Mouse (Mus musculus) heart, embryonic 11.5 days (tissue): Measurements from ENCODE around the gene Sh2d1b1. TPM values are rescaled to one million over a fixed set of nuclear protein-coding genes. Genes with fewer than 3 reads are reported as not detected.
A peak's percentile ranks its signal among the peaks of the same experiment; 100 is the strongest.
"Not testable (repeated sequence)": the region's sequence is repeated elsewhere in the genome, so short reads cannot be mapped to it uniquely, and the experiment has no call there.

Experiments
- ATAC-seq: fragments of 200-750 bp; cut with Nextera tagmentation; replicated peaks from 2 replicates; pipeline ENCODE4 v1.8.0; 2017; ENCODE audit warnings: moderate library complexity; ENCODE audit not compliant: insufficient number of reproducible peaks, low FRiP score, low TSS enrichment
- H3K27ac ChIP-seq: fragments of 300-500 bp; sonication (generic); 2 replicates; pipeline ENCODE4 v1.5.1; 2014; ENCODE audit warnings: mild to moderate bottlenecking, low read depth, low read length
- H3K27me3 ChIP-seq: fragments of 300-500 bp; sonication (generic); 2 replicates; pipeline ENCODE4 v1.6.1; 2014; ENCODE audit warnings: mild to moderate bottlenecking, low read length, mixed read lengths; ENCODE audit not compliant: control insufficient read depth, insufficient read depth
- H3K36me3 ChIP-seq: fragments of 300-500 bp; sonication (generic); 2 replicates; pipeline ENCODE4 v1.6.1; 2014; ENCODE audit warnings: mild to moderate bottlenecking, low read length, moderate library complexity, mixed read lengths; ENCODE audit not compliant: control insufficient read depth, insufficient read depth
- H3K4me1 ChIP-seq: fragments of 300-500 bp; sonication (generic); 2 replicates; pipeline ENCODE4 v1.6.1; 2014; ENCODE audit warnings: low read length; ENCODE audit not compliant: control insufficient read depth, insufficient read depth
- H3K4me2 ChIP-seq: fragments of 300-500 bp; sonication (generic); 2 replicates; pipeline ENCODE4 v1.6.1; 2014; ENCODE audit warnings: mild to moderate bottlenecking, moderate library complexity
- H3K4me3 ChIP-seq: fragments of 300-500 bp; sonication (generic); 2 replicates; pipeline ENCODE4 v1.5.1; 2014; ENCODE audit warnings: low read depth, low read length
- H3K9ac ChIP-seq: fragments of 300-500 bp; sonication (generic); 2 replicates; pipeline ENCODE4 v1.6.1; 2014; ENCODE audit warnings: mild to moderate bottlenecking, low read depth, low read length, moderate library complexity
- H3K9me3 ChIP-seq: fragments of 300-500 bp; sonication (generic); replicated peaks from 2 replicates; pipeline ENCODE4 v1.6.1; 2016; ENCODE audit warnings: low read length; ENCODE audit not compliant: control insufficient read depth
- WGBS: fragments of 180-500 bp; shearing (Covaris S2); extraction: QIAGEN DNeasy Blood & Tissue Kit; methylation state at CpG from one replicate; pipeline ENCODE4 v1.1.7; 2014; ENCODE audit not compliant: insufficient replicate concordance; 5-methylcytosine and 5-hydroxymethylcytosine counted together
- polyA plus RNA-seq: library from polyadenylated mRNA; unstranded; fragments of >200 nt; fragmentation: Nextera tagmentation; extraction: Ambion mirVana; gene quantifications from 2 replicates; pipeline ENCODE4 v1.2.1, GENCODE M21; 2014

The Sh2d1b1 gene
- polyA plus RNA-seq, result 0.11 TPM in 1 of 2 replicates, not detected in the other

DNA sequence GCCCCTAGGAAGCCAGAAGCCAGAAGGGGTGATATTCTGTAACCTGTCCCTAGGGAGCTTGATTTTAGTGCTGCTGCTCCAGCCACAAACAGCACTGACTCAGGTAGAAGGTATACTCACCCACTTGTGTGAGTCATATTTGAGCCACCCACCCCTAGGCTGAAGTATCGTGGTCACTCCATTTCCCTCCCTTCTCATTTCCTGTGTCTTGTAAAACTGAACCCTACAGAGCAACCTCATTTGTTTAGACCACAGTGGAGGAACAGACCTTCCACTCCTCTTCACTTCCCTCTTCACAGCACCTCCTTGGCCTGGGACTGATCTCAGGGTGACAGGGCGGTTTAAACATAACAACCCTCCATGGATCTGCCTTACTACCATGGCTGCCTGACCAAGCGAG is at the start of gene Sh2d1b1:
Gene Sh2d1b1 (plus strand): TSS at position 305 of the 400 bp plus-strand sequence.
- Histone ChIP-seq H3K27ac (no peak within 1 kb of the TSS), H3K36me3 (no peaks in the 10 kb centered on the region), H3K4me1 (no peaks in the 10 kb centered on the region), H3K9me3 (no peaks in the 10 kb centered on the region), H3K9ac (no peak within 1 kb of the TSS), H3K27me3 (no peaks in the 10 kb centered on the region), H3K4me2 (no peak within 1 kb of the TSS), H3K4me3 (no peak within 1 kb of the TSS)
- WGBS, result 73% methylated on average over 2 of the region's 3 CpGs
- no peak for ATAC-seq

DNA sequence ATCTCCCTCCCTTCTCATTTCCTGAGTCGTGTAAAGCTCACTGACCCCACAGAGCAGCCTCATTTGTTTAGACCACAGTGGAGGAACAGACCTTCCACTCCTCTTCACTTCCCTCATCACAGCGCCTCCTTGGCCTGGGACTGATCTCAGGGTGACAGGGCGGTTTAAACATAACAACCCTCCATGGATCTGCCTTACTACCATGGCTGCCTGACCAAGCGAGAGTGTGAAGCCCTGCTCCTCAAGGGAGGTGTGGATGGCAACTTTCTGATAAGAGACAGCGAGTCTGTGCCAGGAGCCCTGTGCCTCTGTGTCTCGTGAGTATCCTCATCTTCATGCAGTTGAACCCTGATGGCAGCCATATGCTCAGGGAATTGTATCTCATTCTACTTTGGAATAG is 44.4 kb upstream of the Sh2d1b1 start, which contains the start of gene Sh2d1b2:
Gene Sh2d1b2 (plus strand): TSS at position 62 of the 400 bp plus-strand sequence.
- not testable (repeated sequence) for ATAC-seq, H3K4me1 ChIP-seq, H3K36me3 ChIP-seq, H3K9me3 ChIP-seq, H3K27me3 ChIP-seq, H3K9ac ChIP-seq, H3K4me2 ChIP-seq, H3K4me3 ChIP-seq, H3K27ac ChIP-seq
- WGBS, result 61% methylated on average over 5 of the region's 6 CpGs

- WGBS, result 82% methylated on average over 3 of the region's 3 CpGs
- Histone ChIP-seq H3K36me3 (no peaks in the 10 kb centered on the region), H3K9ac (no peak overlapping the region), H3K27ac (no peak overlapping the region), H3K27me3 (no peaks in the 10 kb centered on the region), H3K4me1 (no peaks in the 10 kb centered on the region), H3K4me2 (no peak overlapping the region), H3K4me3 (no peak overlapping the region), H3K9me3 (no peaks in the 10 kb centered on the region)
- no peak for ATAC-seq
Measured at GRCm38 (mm10) chr1:170245016-170245415, 32.1 kb upstream of the Sh2d1b1 start.

DNA sequence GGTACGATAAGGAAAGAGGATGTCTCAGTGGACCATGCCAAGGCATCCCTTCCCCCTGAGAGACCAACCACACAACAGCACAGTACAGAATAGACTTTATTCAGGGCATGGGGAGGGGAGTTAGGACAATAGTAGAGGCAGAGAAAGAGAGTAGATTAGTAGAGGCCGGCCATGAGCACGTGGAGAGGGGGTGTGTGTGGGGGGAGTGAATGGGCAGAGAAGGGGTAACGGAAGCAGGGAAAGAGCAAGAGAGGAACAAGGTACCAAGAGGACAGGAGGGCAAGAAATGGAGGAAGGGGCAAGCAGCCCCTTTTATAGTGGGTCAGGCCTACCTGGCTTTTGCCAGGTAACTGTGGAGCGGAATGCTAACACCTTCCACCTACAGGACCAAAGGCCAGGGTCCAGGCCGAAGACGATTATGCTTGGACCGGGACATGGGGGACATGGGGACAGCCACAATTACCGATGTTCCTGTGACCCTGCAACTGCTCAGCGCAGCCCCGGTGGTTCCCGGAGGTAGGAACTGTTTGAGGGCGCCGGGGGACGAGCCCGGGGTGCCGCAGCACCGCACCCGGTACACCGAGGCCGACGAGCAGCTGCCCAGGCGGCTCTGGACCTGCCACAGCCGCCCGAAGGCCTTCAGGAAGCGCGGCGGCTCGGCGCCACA is 22.1 kb upstream of the Sh2d1b1 start:
- no peaks in the 10 kb centered on the region for H3K36me3 ChIP-seq
- no peaks in the 10 kb centered on the region for H3K9me3 ChIP-seq
- H3K4me2 ChIP-seq, result peak overlapping the region; percentile 77
- H3K27me3 ChIP-seq, result 0 out of 2 replicates have a peak, but pooled peaks cover 3% of the 10 kb centered on the region
- H3K4me1 ChIP-seq, result no peaks in the 10 kb centered on the region
- peak; percentile 52 for ATAC-seq
- H3K27ac ChIP-seq, result 0 out of 2 replicates have a peak overlapping the region, but pooled peaks have one; percentile 46
- peak overlapping the region; percentile 88 for H3K9ac ChIP-seq
- WGBS, result 30% methylated on average over 30 of the region's 30 CpGs
- H3K4me3 ChIP-seq, result peak overlapping the region; percentile 77

DNA sequence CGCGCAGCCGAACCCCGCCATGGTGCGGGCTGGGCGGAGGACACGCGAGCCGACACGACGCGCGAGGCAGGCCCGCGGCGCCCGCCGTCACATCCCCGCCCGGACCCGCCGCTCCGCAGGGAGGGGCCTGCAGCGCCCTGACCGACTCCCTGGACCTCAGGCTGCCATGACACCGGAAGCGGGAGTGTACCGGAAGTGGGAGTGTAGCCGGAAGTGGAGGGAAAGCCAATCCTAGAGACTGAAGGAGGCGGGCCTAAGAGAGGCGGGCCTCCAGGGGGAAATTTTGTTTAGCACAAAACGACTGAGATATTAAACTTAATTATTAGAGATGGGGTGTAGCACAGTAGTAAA is 21.6 kb upstream of the Sh2d1b1 start:
- H3K9me3 ChIP-seq, result no peaks in the 10 kb centered on the region
- no peaks in the 10 kb centered on the region for H3K4me1 ChIP-seq
- 0 out of 2 replicates have a peak, but pooled peaks cover 3% of the 10 kb centered on the region for H3K27me3 ChIP-seq
- H3K4me3 ChIP-seq, result peak overlapping the region; percentile 77
- H3K27ac ChIP-seq, result 0 out of 2 replicates have a peak overlapping the region, but pooled peaks have one; percentile 46
- H3K4me2 ChIP-seq, result peak overlapping the region; percentile 77
- no peaks in the 10 kb centered on the region for H3K36me3 ChIP-seq
- 8% methylated on average over 32 of the region's 32 CpGs for WGBS
- ATAC-seq, result peak; percentile 86
- H3K9ac ChIP-seq, result peak overlapping the region; percentile 88

DNA sequence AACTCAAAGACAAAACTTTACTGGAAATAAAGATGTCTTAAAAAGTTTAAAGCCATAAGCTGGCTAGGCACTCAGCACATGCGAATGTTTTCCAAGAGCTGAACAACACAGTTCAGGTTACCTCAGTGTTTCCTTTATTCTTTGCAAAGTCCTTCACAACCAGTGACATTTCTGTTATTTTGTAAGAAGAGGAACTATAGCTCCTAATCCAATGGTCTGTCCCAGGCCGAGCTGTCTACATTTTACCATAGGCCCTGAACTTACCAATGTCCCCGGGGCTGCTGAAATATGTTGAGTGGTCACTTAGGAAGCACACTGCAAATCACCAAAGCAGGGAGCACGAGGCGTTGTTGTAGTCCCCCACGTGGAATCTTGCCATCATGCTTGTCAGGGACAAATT is 6.8 kb upstream of the Sh2d1b1 start:
- ATAC-seq, result no peak
- H3K27ac ChIP-seq, result no peak overlapping the region
- H3K4me1 ChIP-seq, result no peaks in the 10 kb centered on the region
- H3K4me2 ChIP-seq, result no peak overlapping the region
- H3K27me3 ChIP-seq, result no peaks in the 10 kb centered on the region
- H3K9ac ChIP-seq, result no peak overlapping the region
- no peaks in the 10 kb centered on the region for H3K9me3 ChIP-seq
- no peak overlapping the region for H3K4me3 ChIP-seq
- no peaks in the 10 kb centered on the region for H3K36me3 ChIP-seq
- 68% methylated on average over 6 of the region's 6 CpGs for WGBS

- 70% methylated on average over 4 of the region's 4 CpGs for WGBS
- H3K36me3 ChIP-seq, result no peaks in the 10 kb centered on the region
- H3K4me1 ChIP-seq, result no peaks in the 10 kb centered on the region
- H3K9me3 ChIP-seq, result no peaks in the 10 kb centered on the region
- H3K27ac ChIP-seq, result no peak overlapping the region
- H3K4me3 ChIP-seq, result no peak overlapping the region
- no peak overlapping the region for H3K4me2 ChIP-seq
- no peaks in the 10 kb centered on the region for H3K27me3 ChIP-seq
- no peak for ATAC-seq
- H3K9ac ChIP-seq, result no peak overlapping the region
Measured at GRCm38 (mm10) chr1:170270696-170271095, 6.4 kb upstream of the Sh2d1b1 start.

GRCm38 (mm10) chr1:170273252-170273651 is 3.9 kb upstream of the Sh2d1b1 start:
- Histone ChIP-seq H3K4me3 (no peak overlapping the region), H3K9me3 (no peaks in the 10 kb centered on the region), H3K36me3 (no peaks in the 10 kb centered on the region), H3K4me1 (no peaks in the 10 kb centered on the region), H3K9ac (no peak overlapping the region), H3K27ac (no peak overlapping the region), H3K27me3 (no peaks in the 10 kb centered on the region), H3K4me2 (no peak overlapping the region)
- no peak for ATAC-seq
